Mouse (Mus musculus) monocyte, adult 5-6 weeks (primary cell): ENCODE results near the gene Atxn7l3. TPM values are rescaled to one million over a fixed set of nuclear protein-coding genes. Genes with fewer than 3 reads are reported as not detected.

Source experiments
- ATAC-seq: fragments of 153-309, 156-312 bp; replicated peaks from 2 replicates; pipeline ENCODE4 v1.8.0; 2017; ENCODE audit warnings: mild to moderate bottlenecking; ENCODE audit not compliant: low TSS enrichment, insufficient number of reproducible peaks, severe bottlenecking, poor library complexity, low FRiP score
- total RNA-seq: library from RNA; stranded (forward); fragments of 200-1000, 200-491, 200-594 nt; gene quantifications from 3 replicates; pipeline ENCODE4 v1.2.3, GENCODE M21; 2017

Atxn7l3 gene
- total RNA-seq: 29.9 to 43.6 TPM (median 29.9 TPM) in 3 replicates

GRCm38 (mm10) chr11:102296491-102297472 lies at the start of gene Atxn7l3:
TSS of gene Atxn7l3 (minus strand) at chr11:102296631.
- peak; percentile 79 for ATAC-seq

GRCm38 (mm10) chr11:102344458-102344857 lies 48.0 kb upstream of the Atxn7l3 start:
- no peak for ATAC-seq

DNA sequence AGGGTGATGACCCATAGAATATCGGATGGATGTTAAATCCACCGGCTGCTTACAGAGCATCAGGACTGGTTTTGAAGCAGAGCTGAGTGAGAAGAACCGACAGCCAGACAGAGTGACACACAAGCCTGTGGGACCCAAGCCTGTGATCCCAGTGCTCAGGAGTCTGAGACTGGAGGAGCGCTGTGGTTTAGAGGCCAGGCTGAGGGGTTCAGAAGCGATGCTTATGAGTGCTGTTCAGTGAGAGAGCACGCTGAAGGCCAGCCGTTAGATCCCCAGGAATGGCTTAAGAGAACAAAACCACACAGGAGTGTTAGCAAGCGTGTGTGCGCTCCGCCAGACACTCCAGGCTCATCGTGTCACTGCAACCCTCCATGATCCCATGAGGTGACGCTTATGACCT lies 46.3 kb upstream of the Atxn7l3 start:
- no peak for ATAC-seq

DNA sequence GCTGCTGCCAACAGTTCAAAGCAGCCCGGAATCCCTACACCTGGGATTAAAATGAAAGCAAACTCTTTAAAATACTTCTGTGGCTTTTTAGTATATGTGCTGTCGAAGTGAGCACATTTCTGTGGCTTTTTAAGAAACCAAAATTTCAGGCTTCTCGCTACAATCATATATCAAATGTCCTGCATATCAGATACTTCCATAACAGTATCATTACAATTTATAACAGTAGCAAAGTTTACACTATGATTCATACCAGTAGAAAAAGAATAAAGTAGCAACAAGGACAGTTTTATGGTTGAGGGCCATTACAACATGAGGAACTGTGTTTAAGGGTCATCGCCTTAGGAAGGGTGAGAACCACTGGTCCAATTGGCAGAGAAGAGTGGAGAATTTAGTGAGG lies 44.7 kb upstream of the Atxn7l3 start:
- no peak for ATAC-seq

- ATAC-seq: no peak
Observed at GRCm38 (mm10) chr11:102339624-102340023, 43.2 kb upstream of the Atxn7l3 start.

GRCm38 (mm10) chr11:102339195-102339594 lies 42.8 kb upstream of the Atxn7l3 start:
- ATAC-seq: no peak

GRCm38 (mm10) chr11:102338561-102338960 lies 42.1 kb upstream of the Atxn7l3 start:
- ATAC-seq: no peak

DNA sequence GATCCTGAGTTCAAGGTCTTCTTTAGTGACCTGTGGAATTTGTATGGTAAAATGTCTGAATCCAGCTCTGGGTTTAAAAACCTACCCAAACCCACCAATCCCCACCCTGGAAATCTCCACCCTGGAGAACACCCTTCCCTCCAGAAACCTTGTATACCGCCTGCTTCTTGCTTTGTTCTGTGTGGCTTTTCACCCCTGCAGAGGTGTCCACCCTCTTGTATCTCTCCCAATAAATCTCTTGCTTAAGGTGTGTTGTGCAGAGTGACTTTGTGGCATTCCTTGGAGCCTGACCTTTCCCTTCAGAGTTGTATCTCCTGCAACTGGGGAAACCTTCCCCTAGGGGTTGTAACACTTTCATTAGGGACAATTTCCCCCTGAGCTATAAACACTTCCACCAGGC lies 41.5 kb upstream of the Atxn7l3 start:
- no peak for ATAC-seq

- ATAC-seq: no peak
Observed at GRCm38 (mm10) chr11:102336191-102336590, 39.8 kb upstream of the Atxn7l3 start.

DNA sequence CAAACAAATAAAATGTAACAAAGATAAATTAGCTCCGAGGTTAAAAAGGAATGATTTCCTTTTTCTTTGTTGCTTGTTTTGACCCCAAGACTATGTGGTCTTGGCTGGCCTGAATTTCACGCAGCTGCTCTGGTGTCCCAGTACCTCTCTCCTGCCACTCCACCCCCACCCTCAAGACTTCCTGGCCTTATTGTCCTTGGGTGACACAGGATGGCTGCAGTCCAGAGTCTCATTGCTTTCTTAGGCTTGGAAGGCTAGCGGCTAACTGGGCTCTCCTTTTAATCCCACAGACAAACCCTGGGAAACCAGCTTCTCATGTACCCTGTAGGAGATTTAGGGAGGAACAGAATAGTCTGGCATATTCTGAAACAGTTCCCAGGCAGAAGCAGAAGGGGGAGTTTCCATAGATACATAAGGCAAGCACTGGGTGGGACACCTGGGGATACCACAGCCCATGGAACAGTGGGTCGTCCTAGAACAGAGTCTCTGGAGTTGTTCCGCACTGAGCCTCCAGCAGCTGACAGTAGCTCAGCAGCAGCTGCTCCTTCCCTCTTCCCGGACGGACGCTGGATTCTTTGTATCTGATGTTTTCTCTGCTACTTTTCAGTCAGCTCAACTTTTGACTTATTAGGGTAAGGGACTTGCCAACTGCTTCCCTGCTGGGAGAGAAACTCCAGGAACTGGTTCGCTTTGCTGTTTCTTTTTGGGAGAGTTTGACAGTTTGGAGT lies 38.7 kb upstream of the Atxn7l3 start:
- ATAC-seq: no peak

GRCm38 (mm10) chr11:102334010-102334409 lies 37.6 kb upstream of the Atxn7l3 start:
- ATAC-seq: no peak

GRCm38 (mm10) chr11:102333061-102333460 lies 36.6 kb upstream of the Atxn7l3 start:
- no peak for ATAC-seq

DNA sequence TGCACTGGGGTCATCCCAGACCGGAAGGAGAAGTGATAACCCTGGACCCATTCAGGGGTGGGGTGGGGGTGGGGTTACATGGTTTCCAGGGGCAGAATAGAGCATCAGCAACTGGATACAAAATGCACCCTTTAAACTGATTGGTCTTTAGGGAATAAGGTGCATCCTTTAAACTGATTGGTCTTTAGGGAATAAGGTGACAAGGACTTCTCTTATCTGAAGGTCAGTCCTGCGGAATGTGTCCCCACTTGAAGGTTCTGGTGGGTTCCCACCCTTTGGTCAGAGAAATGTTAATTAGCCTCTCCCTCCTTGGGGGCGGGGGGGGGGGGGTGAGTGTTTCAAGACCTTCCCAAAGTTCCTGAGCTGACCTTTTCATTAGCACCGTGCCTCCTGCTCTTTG lies 35.4 kb upstream of the Atxn7l3 start:
- ATAC-seq: no peak

- no peak for ATAC-seq
Observed at GRCm38 (mm10) chr11:102330039-102330438, 33.6 kb upstream of the Atxn7l3 start.

DNA sequence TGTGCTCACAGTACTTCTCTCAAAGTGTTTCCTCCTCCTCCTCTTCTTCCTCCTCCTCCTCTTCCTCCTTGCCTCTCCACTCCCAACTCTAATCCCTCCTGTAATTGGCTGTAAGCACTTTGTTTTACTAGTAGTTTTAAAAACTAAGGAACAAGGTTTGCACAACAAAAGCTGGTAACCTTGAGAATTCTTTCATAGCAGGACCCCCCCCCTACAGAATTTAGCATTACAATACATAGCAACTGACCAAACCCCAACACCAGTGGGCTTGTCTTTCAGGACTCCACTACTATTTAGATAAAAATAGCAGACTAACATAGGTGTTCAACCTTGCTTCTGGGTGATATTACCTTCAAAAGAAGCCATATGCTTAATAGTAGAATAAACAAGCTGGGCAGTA lies 33.1 kb upstream of the Atxn7l3 start:
- ATAC-seq: no peak

- ATAC-seq: no peak
Observed at GRCm38 (mm10) chr11:102327839-102328238, 31.4 kb upstream of the Atxn7l3 start.

GRCm38 (mm10) chr11:102327250-102327649 lies 30.8 kb upstream of the Atxn7l3 start:
- ATAC-seq: no peak

- no peak for ATAC-seq
Observed at GRCm38 (mm10) chr11:102323516-102323915, 27.1 kb upstream of the Atxn7l3 start.

DNA sequence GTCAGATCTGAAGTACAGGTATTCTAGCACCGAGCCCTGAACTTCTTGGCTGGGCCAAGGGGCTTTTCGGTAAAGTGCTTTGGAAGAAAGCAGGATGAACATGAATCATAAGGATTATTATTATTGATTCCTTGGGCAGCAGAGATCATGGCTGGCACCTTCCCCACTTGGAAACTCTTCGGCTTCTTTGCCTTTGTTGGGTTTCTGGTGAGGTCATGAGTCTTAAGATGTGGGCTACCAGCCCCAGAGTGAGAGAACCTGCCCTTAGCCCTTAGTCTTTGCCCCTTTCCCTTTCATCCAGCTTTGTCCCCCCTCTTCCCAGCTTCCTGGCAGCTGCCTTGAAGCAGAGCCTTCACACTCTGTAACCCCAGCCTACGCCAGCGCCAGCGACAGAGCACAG lies 25.5 kb upstream of the Atxn7l3 start:
- ATAC-seq: no peak

- no peak for ATAC-seq
Observed at GRCm38 (mm10) chr11:102320686-102321005, 24.2 kb upstream of the Atxn7l3 start.
